In the genomic region with DNA sequence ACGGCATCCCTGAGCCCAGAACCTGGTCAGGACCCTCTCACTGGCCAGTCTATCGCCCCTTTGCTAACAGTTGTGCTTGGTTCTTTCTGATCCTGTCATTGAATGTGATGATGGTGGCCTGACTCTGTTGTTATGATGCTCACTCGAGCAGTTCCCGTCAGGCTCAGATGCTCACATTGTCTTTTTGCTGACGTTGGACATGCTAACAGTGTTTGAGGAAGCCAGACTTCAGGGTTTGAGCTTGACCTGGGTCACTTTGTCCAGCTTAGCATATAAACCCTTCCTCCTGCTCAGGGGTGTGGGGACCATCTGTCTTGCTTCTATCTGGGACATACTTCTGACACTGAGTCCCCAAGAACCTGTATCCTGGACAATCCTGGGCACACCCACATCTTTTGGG, we compare ENCODE assay signal across 38 mouse cellular contexts. TPM values are rescaled to one million over a fixed set of nuclear protein-coding genes. Genes with fewer than 3 reads are reported as not detected.
"Had no signal": no experiment of that assay in that cellular context is flagged by ENCODE, and none has a peak within 500 bp of the region (broad histone marks: within the 10 kb centered on the region; RNA-seq: fewer than 3 reads in every experiment).

TSS of gene Prss29 (plus strand) at position 301 of the 400 bp plus-strand sequence.

- H3K4me2 ChIP-seq: embryonic facial prominence, embryonic 12.5 days; embryonic facial prominence, embryonic 13.5 days; embryonic facial prominence, embryonic 15.5 days; forebrain, embryonic 12.5 days; forebrain, embryonic 13.5 days; forebrain, embryonic 15.5 days had no signal

- H3K9ac ChIP-seq: embryonic facial prominence, embryonic 12.5 days; embryonic facial prominence, embryonic 13.5 days; embryonic facial prominence, embryonic 15.5 days; forebrain, embryonic 12.5 days; forebrain, embryonic 13.5 days; forebrain, embryonic 15.5 days; forebrain, postnatal 0 days had no signal

- ATAC-seq: forebrain, embryonic 13.5 days; forebrain, embryonic 14.5 days; forebrain, embryonic 15.5 days; forebrain, embryonic 16.5 days; forebrain, postnatal 0 days had no signal

- H3K27ac ChIP-seq: embryonic facial prominence, embryonic 10.5 days; embryonic facial prominence, embryonic 12.5 days; embryonic facial prominence, embryonic 13.5 days; embryonic facial prominence, embryonic 15.5 days; forebrain, embryonic 10.5 days; forebrain, embryonic 12.5 days; forebrain, embryonic 13.5 days; forebrain, embryonic 15.5 days; gastrocnemius, adult 2 months; heart, adult 2 months had no signal

- H3K27me3 ChIP-seq: embryonic facial prominence, embryonic 12.5 days; embryonic facial prominence, embryonic 15.5 days; forebrain, embryonic 13.5 days; forebrain, embryonic 15.5 days had no signal

- H3K4me1 ChIP-seq: embryonic facial prominence, embryonic 12.5 days; embryonic facial prominence, embryonic 13.5 days; embryonic facial prominence, embryonic 15.5 days; forebrain, embryonic 10.5 days; forebrain, embryonic 12.5 days; forebrain, embryonic 13.5 days; forebrain, embryonic 15.5 days had no signal

- DNase-seq: cerebellum, adult 9-10 months; cerebellum, adult 9-11 months; cerebellum, postnatal 10 days; cerebellum, postnatal 14 days; cerebellum, postnatal 25 days; cerebellum, postnatal 36 days; embryo, embryonic 11 days; forebrain, postnatal 0 days; gastrocnemius, adult 2 months; gastrocnemius, postnatal 10 days; gastrocnemius, postnatal 14 days; gastrocnemius, postnatal 25 days; gastrocnemius, postnatal 36 days; heart, adult 11 months; heart, adult 18-20 months; heart, adult 2 months had no signal

- H3K9me3 ChIP-seq: embryonic facial prominence, embryonic 10.5 days; embryonic facial prominence, embryonic 12.5 days; embryonic facial prominence, embryonic 13.5 days; embryonic facial prominence, embryonic 15.5 days; forebrain, embryonic 10.5 days; forebrain, embryonic 12.5 days; forebrain, embryonic 13.5 days; forebrain, embryonic 15.5 days had no signal

- H3K36me3 ChIP-seq: embryonic facial prominence, embryonic 10.5 days; embryonic facial prominence, embryonic 12.5 days; embryonic facial prominence, embryonic 13.5 days; embryonic facial prominence, embryonic 15.5 days; forebrain, embryonic 10.5 days; forebrain, embryonic 12.5 days; forebrain, embryonic 15.5 days had no signal

- H3K4me3 ChIP-seq: embryonic facial prominence, embryonic 10.5 days; embryonic facial prominence, embryonic 12.5 days; embryonic facial prominence, embryonic 13.5 days; embryonic facial prominence, embryonic 15.5 days; erythroblast, embryonic 14.5 days; forebrain, embryonic 10.5 days; forebrain, embryonic 12.5 days; forebrain, embryonic 13.5 days; forebrain, embryonic 15.5 days; gastrocnemius, adult 2 months; heart, adult 2 months had no signal

RNA-seq across cellular contexts. Expression of gene Prss29, which starts in this region (rescaled TPM):
- total RNA-seq: common myeloid progenitor, adult 5-6 weeks; forebrain, postnatal 0 days; gastrocnemius, adult 18-20 months; gastrocnemius, adult 2 months; gastrocnemius, adult 8-10 months; gastrocnemius, postnatal 10 days; gastrocnemius, postnatal 14 days; gastrocnemius, postnatal 25 days; gastrocnemius, postnatal 36 days; gastrocnemius, postnatal 4 days; granulocyte monocyte progenitor cell, adult 5-6 weeks; heart, adult 18-20 months; heart, adult 2 months; heart, adult 8-10 months had no signal
- polyA plus RNA-seq: cortical plate, adult 2 months; embryonic facial prominence, embryonic 10.5 days; embryonic facial prominence, embryonic 11.5 days; embryonic facial prominence, embryonic 12.5 days; embryonic facial prominence, embryonic 13.5 days; embryonic facial prominence, embryonic 14.5 days; embryonic facial prominence, embryonic 15.5 days; erythroblast, embryonic 14.5 days; forebrain, embryonic 10.5 days; forebrain, embryonic 11.5 days; forebrain, embryonic 12.5 days; forebrain, embryonic 13.5 days; forebrain, embryonic 14.5 days; forebrain, embryonic 15.5 days; forebrain, embryonic 16.5 days; forebrain, postnatal 0 days; frontal cortex, adult 2 months; heart, adult 2 months had no signal
